Mouse (Mus musculus) liver, postnatal 0 days (tissue): ENCODE measurements at regions not wholly inside any gene's neighbourhood (a gene's known extent, or its start where the extent isn't known, plus 50 kb on each side); places are given as distances from the start of the nearest gene placed in this dataset.

Experiments used
- CTCF ChIP-seq: sonication (generic); IDR thresholded peaks from 2 replicates; pipeline ENCODE4 v1.5.1; 2016; ENCODE audit warnings: antibody characterized with exemption, low read depth
- EP300 ChIP-seq: IDR thresholded peaks from 2 replicates; pipeline ENCODE4 v1.6.1; 2016; ENCODE audit warnings: antibody characterized with exemption, low read depth, mild to moderate bottlenecking

DNA sequence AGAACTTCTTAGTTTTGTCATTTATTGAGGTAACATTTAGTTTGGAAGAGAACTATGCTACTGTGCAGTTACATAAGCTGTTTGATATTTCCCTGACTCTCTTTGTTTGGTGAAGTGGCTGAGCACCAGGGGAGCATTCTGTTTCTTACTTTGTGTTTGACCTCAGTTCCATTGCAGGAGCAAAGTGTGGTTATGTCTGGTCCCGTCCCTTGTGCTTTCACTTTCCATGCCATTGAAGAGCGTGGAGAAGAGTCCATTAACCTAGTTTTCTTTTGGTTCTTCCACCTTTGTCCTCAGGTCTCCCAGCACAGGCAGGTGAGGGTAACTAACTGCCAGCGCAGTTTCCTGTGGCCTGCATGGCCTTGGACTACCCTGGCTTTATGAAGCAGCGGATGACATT lies 759.6 kb downstream of the Tpm3-rs7 start:
- TF ChIP-seq CTCF = no peak
- no peak for TF ChIP-seq EP300
